Mouse (Mus musculus): Measurements from ENCODE around the gene Baiap2. TPM values are rescaled to one million over a fixed set of nuclear protein-coding genes. Genes with fewer than 3 reads are reported as not detected.

Baiap2 gene
- polyA plus RNA-seq, 1 experiment, result 78.1 TPM

- Histone ChIP-seq H3K4me1 (ENCODE audit: control insufficient read depth, insufficient read depth, low read length) (no peaks in the 10 kb centered on the region), H3K4me3 (ENCODE audit: insufficient read depth, low read depth, low read length) (no peak overlapping the region), H3K27ac (ENCODE audit: insufficient read depth, low read depth, low read length) (peak overlapping the region; percentile 10; the same call in 1 of the 2 replicates), H3K27me3 (replicated peaks; ENCODE audit: control insufficient read depth, insufficient read depth, low read length) (no peaks in the 10 kb centered on the region), H3K36me3 (ENCODE audit: control insufficient read depth, insufficient read depth, low read length) (no peaks in the 10 kb centered on the region)
- DNase-seq, result peak; percentile 34
- TF ChIP-seq POLR2A (IDR thresholded peaks at IDR 0.05; ENCODE audit: low read depth, low read length) (no peak), CTCF (conservative IDR thresholded peaks at IDR 0.05; ENCODE audit: insufficient read depth, insufficient read length, low read depth, low read length) (no peak)
- 67% methylated on average over 8 of the region's 8 CpGs for WGBS
Observed at GRCm38 (mm10) chr11:120040440-120040839, 97.9 kb downstream of the Baiap2 start.

- DNase-seq, result peak; percentile 93
- Histone ChIP-seq H3K36me3 (ENCODE audit: control insufficient read depth, insufficient read depth, low read length) (no peaks in the 10 kb centered on the region), H3K27ac (ENCODE audit: insufficient read depth, low read depth, low read length) (peak overlapping the region; percentile 78), H3K27me3 (replicated peaks; ENCODE audit: control insufficient read depth, insufficient read depth, low read length) (no peaks in the 10 kb centered on the region), H3K4me3 (ENCODE audit: insufficient read depth, low read depth, low read length) (peak overlapping the region; percentile 36), H3K4me1 (ENCODE audit: control insufficient read depth, insufficient read depth, low read length) (no peaks in the 10 kb centered on the region)
- TF ChIP-seq POLR2A (IDR thresholded peaks at IDR 0.05; ENCODE audit: low read depth, low read length), result no peak
- no peak for TF ChIP-seq CTCF (conservative IDR thresholded peaks at IDR 0.05; ENCODE audit: insufficient read depth, insufficient read length, low read depth, low read length)
- 71% methylated on average over 13 of the region's 13 CpGs for WGBS
Observed at GRCm38 (mm10) chr11:120041191-120042123, 98.9 kb downstream of the Baiap2 start.

GRCm38 (mm10) chr11:120042141-120042838 is 99.7 kb downstream of the Baiap2 start:
- Histone ChIP-seq H3K36me3 (ENCODE audit: control insufficient read depth, insufficient read depth, low read length) (no peaks in the 10 kb centered on the region), H3K4me3 (ENCODE audit: insufficient read depth, low read depth, low read length) (no peak overlapping the region), H3K4me1 (ENCODE audit: control insufficient read depth, insufficient read depth, low read length) (no peaks in the 10 kb centered on the region), H3K27me3 (replicated peaks; ENCODE audit: control insufficient read depth, insufficient read depth, low read length) (no peaks in the 10 kb centered on the region), H3K27ac (ENCODE audit: insufficient read depth, low read depth, low read length) (peak overlapping the region; percentile 51)
- no peak for DNase-seq
- no peak for TF ChIP-seq CTCF (conservative IDR thresholded peaks at IDR 0.05; ENCODE audit: insufficient read depth, insufficient read length, low read depth, low read length)
- no peak for TF ChIP-seq POLR2A (IDR thresholded peaks at IDR 0.05; ENCODE audit: low read depth, low read length)
- 69% methylated on average over 7 of the region's 7 CpGs for WGBS

DNA sequence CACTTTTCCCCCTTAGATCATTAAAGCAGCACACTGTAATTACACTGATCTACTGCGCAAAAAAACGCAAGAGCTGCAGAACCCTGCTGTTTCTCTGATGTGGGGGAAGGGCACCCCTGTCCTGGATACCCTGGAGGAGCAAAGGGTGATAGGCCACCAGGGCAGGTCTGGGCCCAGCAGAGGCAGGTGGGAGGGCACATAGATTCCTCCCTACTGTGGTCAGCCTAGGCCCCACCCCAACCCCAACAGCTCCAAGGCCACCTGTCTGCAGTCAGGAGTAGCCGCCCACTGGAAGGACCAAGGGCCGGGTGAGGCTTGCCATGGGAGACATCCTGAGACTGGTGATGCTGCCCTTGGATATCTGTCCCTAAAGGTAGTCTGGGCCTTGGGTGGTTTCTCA is 102.8 kb downstream of the Baiap2 start:
- H3K4me3 ChIP-seq (ENCODE audit: insufficient read depth, low read depth, low read length), result no peak overlapping the region
- TF ChIP-seq CTCF (conservative IDR thresholded peaks at IDR 0.05; ENCODE audit: insufficient read depth, insufficient read length, low read depth, low read length), result no peak
- TF ChIP-seq POLR2A (IDR thresholded peaks at IDR 0.05; ENCODE audit: low read depth, low read length), result no peak
- H3K27me3 ChIP-seq (replicated peaks; ENCODE audit: control insufficient read depth, insufficient read depth, low read length), result no peaks in the 10 kb centered on the region
- H3K4me1 ChIP-seq (ENCODE audit: control insufficient read depth, insufficient read depth, low read length), result no peaks in the 10 kb centered on the region
- DNase-seq, result no peak
- 79% methylated on average over 4 of the region's 4 CpGs for WGBS
- H3K27ac ChIP-seq (ENCODE audit: insufficient read depth, low read depth, low read length), result no peak overlapping the region
- no peaks in the 10 kb centered on the region for H3K36me3 ChIP-seq (ENCODE audit: control insufficient read depth, insufficient read depth, low read length)

DNA sequence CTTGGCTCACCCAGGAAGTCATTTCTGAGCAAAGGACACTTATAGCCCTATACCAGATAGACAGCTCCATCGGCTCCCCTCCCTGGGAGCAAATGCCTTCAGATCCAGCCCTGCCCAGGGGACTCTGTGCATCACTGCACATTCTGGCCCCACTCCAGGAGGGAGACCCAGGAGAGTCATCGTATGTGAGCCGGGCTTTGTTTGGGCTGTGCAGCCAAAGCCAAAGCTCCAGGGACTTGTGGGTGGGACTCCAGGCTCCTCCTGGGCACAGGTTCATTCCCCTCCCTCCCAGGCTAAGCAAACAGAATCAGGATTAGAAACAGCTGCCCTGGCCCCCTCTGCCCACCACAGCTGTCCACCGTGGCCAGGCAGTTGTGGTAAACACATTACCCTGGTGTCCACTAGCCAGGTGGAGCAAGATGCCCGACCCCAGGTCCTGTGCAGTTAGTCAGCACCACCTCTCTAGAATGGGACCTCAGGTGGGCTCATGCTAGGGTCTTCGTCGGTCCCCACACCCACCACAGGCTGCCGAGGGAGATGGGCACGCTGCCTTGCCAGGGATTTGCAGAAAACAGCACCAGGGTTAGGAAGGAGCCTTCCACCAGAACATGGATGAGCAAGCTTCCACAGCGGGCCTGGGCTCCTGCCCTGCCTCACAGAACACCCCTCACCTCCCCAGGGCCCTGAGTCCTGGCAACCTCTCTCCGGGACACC is 103.4 kb downstream of the Baiap2 start:
- Histone ChIP-seq H3K4me1 (ENCODE audit: control insufficient read depth, insufficient read depth, low read length) (no peaks in the 10 kb centered on the region), H3K27ac (ENCODE audit: insufficient read depth, low read depth, low read length) (no peak overlapping the region), H3K36me3 (ENCODE audit: control insufficient read depth, insufficient read depth, low read length) (no peaks in the 10 kb centered on the region), H3K27me3 (replicated peaks; ENCODE audit: control insufficient read depth, insufficient read depth, low read length) (no peaks in the 10 kb centered on the region), H3K4me3 (ENCODE audit: insufficient read depth, low read depth, low read length) (peak overlapping the region; percentile 50; the same call in 1 of the 2 replicates)
- TF ChIP-seq POLR2A (IDR thresholded peaks at IDR 0.05; ENCODE audit: low read depth, low read length), result no peak
- no peak for TF ChIP-seq CTCF (conservative IDR thresholded peaks at IDR 0.05; ENCODE audit: insufficient read depth, insufficient read length, low read depth, low read length)
- DNase-seq, result no peak
- WGBS, result 56% methylated on average over 11 of the region's 11 CpGs

- WGBS, result 5% methylated on average over 63 of the region's 63 CpGs
- DNase-seq, result no peak
- Histone ChIP-seq H3K27ac (ENCODE audit: insufficient read depth, low read depth, low read length) (no peak within 1 kb of the TSS), H3K4me1 (ENCODE audit: control insufficient read depth, insufficient read depth, low read length) (no peaks in the 10 kb centered on the region), H3K36me3 (ENCODE audit: control insufficient read depth, insufficient read depth, low read length) (no peaks in the 10 kb centered on the region), H3K4me3 (ENCODE audit: insufficient read depth, low read depth, low read length) (peak within 1 kb of the TSS; percentile 50), H3K27me3 (replicated peaks; ENCODE audit: control insufficient read depth, insufficient read depth, low read length) (no peaks in the 10 kb centered on the region)
- TF ChIP-seq POLR2A (IDR thresholded peaks at IDR 0.05; ENCODE audit: low read depth, low read length) (no peak), CTCF (conservative IDR thresholded peaks at IDR 0.05; ENCODE audit: insufficient read depth, insufficient read length, low read depth, low read length) (no peak)
Observed at GRCm38 (mm10) chr11:120046553-120047191, 104.1 kb downstream of the Baiap2 start, which contains the start of gene Aatk. Gene Aatk (minus strand): TSS chr11:120047167.

Measured in kidney, adult 2 months (tissue).